Mouse (Mus musculus): ENCODE measurements around the gene Gng12.
"Not testable (repeated sequence)": the region's sequence is repeated elsewhere in the genome, so short reads cannot be mapped to it uniquely, and the experiment has no call there.

Gene Gng12

DNA sequence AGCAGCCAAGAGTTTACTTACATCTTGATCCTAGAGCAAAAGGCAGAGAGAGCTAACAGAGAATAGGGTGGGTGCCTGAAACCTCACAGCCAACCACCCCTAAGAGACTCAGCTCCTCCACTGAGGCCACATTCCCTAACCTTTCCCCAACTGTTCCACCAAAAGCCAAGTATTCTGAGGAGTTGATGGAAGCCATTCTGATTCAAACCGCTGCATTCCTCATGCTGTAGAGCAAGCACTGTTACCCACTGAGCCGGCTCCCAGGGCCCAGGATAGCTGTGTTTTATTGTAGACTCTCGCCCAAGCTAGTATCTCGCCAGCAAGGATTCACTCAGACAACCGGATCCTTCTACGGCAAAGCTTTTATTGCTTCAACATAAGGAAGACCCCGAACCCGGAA, 98.8 kb downstream of the Gng12 start:
- DNase-seq: no peak

GRCm38 (mm10) chr6:66995825-66996224, 99.6 kb downstream of the Gng12 start:
- no peak for DNase-seq

GRCm38 (mm10) chr6:66996257-66996656, 100.1 kb downstream of the Gng12 start:
- DNase-seq: no peak

DNA sequence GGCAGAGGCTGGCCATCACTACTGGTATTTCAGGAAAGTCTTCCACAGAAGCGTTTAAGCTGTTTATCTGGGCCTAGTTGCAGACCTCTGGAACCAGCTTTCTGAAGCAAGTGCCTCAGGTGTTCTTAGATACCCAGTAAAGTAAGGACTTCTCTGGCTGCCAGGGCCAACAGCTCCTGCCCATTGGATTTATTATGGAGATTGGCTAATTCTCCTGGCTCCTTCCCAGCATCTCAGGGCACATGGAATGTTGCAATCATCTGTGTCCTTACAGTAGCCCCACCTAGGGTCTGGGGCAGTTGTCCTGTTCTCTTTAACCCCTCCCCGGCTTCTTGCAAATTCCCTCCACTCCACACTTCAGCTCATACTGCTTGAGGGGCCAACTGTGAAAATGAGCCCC, 102.4 kb downstream of the Gng12 start:
- DNase-seq: no peak

GRCm38 (mm10) chr6:66999800-67000199, 103.6 kb downstream of the Gng12 start:
- DNase-seq: no peak

- DNase-seq: no peak
These were observed 113.7 kb downstream of the Gng12 start for GRCm38 (mm10) chr6:67009888-67010287.

- DNase-seq: no peak
These were observed 114.4 kb downstream of the Gng12 start for GRCm38 (mm10) chr6:67010370-67011216.

DNA sequence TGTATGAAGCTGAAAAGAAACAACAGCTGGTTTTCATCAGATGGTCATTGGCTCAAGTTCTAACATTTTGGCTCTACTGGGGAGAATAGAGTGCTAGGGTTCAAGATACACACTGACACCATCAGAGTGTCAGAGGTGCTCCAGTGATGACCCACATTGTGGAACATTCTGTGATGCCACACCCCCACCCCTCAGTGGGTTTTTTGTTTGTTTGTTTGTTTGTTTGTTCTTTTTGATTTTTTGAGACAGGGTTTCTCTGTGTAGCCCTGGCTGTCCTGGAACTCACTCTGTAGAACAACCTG, 115.0 kb downstream of the Gng12 start:
- DNase-seq: no peak

DNA sequence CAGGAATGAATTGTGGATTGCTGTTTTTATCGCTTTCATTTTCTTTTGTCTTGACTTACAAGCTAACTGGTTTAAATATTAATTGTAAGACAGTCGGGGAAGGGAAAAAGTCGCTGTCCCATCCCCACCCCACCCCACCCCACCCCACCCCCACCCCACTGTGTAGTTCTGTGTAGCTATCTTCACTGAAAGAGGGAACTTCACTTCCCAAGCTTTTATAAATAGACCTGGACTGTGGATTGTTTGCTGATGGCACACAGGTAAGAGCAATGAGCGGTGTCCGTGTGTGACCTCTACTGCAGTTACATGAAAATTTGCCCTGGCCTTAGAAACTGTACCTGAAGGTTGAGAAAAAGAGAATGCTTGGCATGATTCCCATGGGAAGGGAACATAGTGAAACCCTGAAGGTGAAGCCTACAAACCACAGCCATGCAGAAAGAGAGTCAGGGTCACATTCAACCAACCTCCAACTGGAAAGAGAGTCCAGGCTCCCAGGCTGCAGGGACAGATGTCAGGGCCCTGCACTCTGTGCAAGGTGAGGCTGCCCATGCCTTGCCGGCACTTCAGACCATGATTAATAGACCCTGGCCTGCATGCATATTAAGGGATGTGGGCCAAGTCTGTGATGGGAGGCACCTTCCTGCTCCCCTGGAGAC, 117.2 kb downstream of the Gng12 start:
- DNase-seq: no peak

DNA sequence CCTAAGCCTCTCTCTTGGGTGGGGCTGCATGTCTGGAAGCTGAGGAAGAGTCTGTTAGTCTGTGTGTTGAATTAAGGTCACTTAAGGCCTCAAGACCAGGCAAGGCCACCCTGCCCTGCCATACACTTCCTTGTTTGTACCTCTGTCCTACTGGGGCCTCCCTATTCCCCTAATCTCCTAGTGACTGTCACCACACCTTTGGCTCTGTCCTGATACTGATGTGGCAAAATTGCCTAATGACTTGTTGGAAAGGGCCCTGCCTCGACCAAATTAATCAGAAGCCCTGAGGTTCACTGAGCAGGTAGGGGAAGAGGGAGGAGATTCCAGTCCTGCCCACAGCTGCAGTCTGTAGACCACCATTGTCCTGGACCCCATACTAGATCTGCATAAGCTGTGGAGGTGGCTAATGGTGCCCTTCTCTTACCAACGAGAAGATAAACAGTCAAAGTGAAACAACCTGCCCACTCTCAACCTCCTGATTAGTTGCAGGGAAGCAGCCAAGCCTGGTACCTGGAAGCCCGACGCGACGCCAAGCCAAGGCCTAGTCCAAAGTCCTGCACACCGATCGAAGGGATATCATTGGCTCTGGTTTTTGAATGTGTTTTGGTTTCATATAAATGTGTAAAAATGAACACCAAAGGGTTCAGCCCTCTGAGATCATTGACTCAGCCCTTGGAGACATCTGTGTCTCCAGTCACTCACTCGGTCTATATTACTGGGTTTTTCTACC, 117.9 kb downstream of the Gng12 start:
- peak; percentile 50 for DNase-seq

- peak; percentile 40 for DNase-seq
These were observed 118.5 kb downstream of the Gng12 start for GRCm38 (mm10) chr6:67014679-67015075.

DNA sequence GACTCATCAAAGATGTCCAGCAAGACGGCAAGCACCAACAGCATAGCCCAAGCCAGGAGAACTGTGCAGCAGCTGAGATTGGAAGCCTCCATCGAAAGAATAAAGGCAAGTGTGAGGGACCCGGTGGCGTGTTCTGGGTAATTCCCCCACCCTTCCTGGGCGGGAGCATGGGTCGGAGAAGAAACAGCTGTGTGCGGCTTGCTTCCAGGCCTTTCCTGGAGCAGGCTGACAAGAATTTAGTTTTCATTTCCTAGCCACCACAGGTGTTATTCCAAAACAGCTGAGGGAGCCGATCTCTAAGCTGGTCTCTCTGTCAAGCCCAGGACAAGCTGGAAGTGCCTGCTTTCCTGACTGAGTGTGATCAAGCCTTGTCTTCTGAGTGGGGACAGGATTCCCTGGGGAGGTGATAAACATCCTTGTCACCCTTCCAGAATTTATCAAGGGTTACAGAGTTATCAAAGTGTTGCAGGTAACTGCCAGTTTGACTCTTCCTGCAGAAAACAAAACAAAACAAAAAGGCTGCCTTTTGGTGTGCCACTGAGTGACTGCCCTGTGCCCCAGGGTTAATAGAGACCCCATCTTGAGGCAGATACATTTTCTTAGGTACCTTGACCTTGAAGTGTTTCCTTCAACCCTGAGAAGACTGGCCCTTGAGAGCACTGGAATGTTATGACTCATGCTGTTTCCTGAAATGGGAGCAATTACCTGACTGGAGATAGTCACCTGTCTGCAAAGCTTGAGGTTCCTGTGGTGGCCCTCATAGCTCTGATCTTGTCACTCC, 119.7 kb downstream of the Gng12 start:
- DNase-seq: no peak

DNA sequence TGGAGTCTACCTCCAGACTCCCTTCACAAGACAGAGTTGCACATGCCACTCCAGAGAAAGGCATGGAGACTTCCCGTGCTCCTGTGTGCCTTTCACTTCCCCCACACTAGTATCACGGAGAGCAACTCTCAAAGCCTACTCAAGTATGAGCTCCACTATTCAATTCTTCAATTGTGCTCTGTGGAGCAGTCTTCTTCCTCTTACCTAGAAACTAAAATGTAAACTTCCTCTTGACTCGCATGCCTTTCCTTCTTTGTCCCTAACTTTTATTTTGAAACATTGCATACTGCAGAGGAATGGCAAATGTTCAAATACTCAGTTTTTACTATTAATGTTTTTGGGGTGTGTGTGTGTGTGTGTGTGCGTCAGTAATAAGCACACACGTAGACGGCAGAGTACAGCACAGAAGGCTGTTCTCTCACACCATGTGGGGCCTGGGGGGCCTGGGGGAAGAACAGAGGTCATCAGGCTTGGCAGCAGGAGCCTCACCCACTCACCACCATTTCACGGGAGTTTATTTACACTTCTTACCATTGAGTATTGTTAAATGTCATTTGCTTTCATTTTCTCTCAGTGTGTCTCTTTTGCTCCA, 120.4 kb downstream of the Gng12 start:
- no peak for DNase-seq

GRCm38 (mm10) chr6:67018365-67018764, 122.2 kb downstream of the Gng12 start:
- DNase-seq: no peak

GRCm38 (mm10) chr6:67019001-67019400, 122.8 kb downstream of the Gng12 start:
- DNase-seq: not testable (repeated sequence)

- no peak for DNase-seq
These were observed 125.1 kb downstream of the Gng12 start for GRCm38 (mm10) chr6:67021308-67021707.

- DNase-seq: no peak
These were observed 127.5 kb downstream of the Gng12 start for GRCm38 (mm10) chr6:67023729-67024128.

DNA sequence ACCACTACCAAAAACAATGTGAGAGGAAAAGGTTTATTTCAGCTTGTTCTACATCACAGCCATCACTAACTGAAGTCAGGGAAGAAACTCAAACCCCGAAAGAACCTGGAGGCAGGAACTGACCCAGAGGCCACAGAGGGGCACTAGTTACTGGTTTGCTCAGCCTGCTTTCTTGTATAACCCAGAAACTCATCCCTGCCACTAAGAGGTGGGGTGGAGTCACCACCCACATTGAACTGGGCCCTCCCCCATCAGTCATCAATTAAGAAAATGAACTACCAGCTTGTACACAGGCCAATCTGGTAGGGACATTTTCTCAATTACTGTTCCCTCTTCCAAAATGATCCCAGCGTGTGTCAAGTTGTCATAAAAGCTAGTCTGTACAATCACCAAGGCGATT, 130.5 kb downstream of the Gng12 start:
- no peak for DNase-seq

- no peak for DNase-seq
These were observed 131.4 kb downstream of the Gng12 start for GRCm38 (mm10) chr6:67027438-67028142.

DNA sequence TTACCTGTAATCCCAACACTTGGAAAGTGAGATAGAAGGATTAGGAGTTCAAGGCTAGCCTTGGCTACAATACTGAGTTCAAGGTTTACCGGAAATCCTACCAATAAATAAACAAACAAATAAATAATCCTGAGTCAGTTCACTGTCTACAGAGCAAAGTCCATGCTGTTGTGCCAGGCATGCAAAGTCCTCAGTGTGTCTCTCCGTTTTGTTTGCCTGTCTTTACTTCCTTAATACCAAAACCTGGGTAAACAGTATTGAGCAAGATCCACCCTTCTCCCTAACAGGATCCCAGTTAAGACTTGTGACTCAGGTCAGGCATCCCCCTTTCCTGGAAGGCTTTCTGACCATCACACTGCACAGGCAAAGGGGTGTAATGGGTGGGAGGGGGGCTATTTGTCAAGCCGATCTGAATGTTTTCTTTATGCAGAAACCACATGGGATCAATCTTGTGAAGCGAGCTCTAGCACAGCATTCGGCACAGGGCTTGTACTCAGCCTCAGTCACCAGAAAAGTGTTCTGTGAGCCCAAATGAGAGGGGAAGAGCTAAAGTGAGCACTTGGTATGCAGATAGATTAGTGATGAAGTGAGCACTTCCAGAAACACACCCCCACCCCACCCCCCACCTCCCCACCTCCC, 133.2 kb downstream of the Gng12 start:
- no peak for DNase-seq

DNA sequence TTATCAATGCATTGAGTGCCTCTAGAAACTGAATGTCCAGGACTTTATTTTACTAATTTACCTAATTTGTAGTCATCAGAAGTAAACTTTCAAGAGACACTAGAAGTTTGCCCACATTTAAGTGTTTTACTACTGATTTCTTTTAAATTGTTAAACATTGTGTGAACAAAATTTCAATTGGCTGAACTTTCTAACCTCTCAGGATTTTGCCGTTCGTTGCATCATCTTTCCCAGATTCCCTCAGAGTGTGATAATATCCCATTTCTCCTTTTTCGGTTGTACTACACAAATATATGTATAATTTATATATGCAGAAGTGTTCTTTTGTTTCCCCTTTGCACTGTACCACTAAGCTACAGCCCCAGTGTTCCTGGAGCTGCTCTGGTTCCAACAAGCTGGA, 133.8 kb downstream of the Gng12 start:
- DNase-seq: no peak

- DNase-seq: no peak
These were observed 134.2 kb downstream of the Gng12 start for GRCm38 (mm10) chr6:67030416-67030815.

Data from liver (tissue).